Mouse (Mus musculus): ENCODE measurements around the gene Msi1. TPM values are rescaled to one million over a fixed set of nuclear protein-coding genes. Genes with fewer than 3 reads are reported as not detected.

Gene Msi1
- polyA plus RNA-seq, 1 experiment from 2014 or later: 66.3 TPM

DNA sequence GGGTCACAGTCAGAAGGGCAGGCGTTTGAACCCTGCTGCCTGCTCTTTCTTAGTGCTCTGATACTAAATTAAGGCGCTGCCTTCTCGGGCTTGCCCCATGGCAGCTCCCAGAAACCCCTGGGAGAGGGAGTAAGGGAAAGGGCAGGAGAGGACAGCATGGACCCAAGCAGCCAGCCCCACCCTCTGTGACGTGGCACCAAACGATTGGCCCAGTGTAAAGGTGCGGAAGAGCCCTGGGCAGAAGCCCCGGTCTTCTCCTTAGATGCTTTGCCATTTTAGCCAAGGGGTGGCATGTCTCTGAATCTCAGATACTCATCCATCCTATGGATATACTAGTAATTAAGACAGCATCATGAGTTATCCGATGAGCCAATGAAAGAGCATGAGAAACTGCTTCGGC is 21.3 kb upstream of the Msi1 start:
- Histone ChIP-seq H3K9me3 (no peaks in the 10 kb centered on the region), H3K27ac (no peak overlapping the region), H3K36me3 (replicated peaks) (no peaks in the 10 kb centered on the region), H3K27me3 (replicated peaks) (no peaks in the 10 kb centered on the region), H3K4me3 (no peak overlapping the region), H3K4me2 (no peak overlapping the region), H3K4me1 (peaks cover 22% of the 10 kb centered on the region), H3K9ac (no peak overlapping the region)
- no peak for ATAC-seq (replicated peaks)
- WGBS: 44% methylated on average over 9 of the region's 9 CpGs

GRCm38 (mm10) chr5:115415111-115416085 is 14.0 kb upstream of the Msi1 start:
- Histone ChIP-seq H3K27ac (peak overlapping the region; percentile 45; the same call in 1 of the 2 replicates), H3K9ac (no peak overlapping the region)
- no peak for ATAC-seq (replicated peaks)

GRCm38 (mm10) chr5:115428831-115429358 is 504 bp upstream of the Msi1 start:
- H3K9me3 ChIP-seq: no peaks in the 10 kb centered on the region
- peaks cover 51% of the 10 kb centered on the region for H3K4me1 ChIP-seq
- H3K4me3 ChIP-seq: peak overlapping the region; percentile 100
- H3K27ac ChIP-seq: peak overlapping the region; percentile 99
- peak overlapping the region; percentile 91 for H3K4me2 ChIP-seq
- no peaks in the 10 kb centered on the region for H3K27me3 ChIP-seq (replicated peaks)
- ATAC-seq (replicated peaks): no peak
- H3K36me3 ChIP-seq (replicated peaks): no peaks in the 10 kb centered on the region
- 2% methylated on average over 20 of the region's 20 CpGs for WGBS
- H3K9ac ChIP-seq: peak overlapping the region; percentile 100

More at GRCm38 (mm10) chr5:115415111-115416085, 14.0 kb upstream of the Msi1 start:
- H3K36me3 ChIP-seq (replicated peaks): no peaks in the 10 kb centered on the region
- no peaks in the 10 kb centered on the region for H3K4me1 ChIP-seq
- H3K27me3 ChIP-seq (replicated peaks): no peaks in the 10 kb centered on the region
- peak overlapping the region; percentile 29 for H3K4me2 ChIP-seq
- WGBS: 50% methylated on average over 24 of the region's 24 CpGs
- H3K9me3 ChIP-seq: no peaks in the 10 kb centered on the region
- peak overlapping the region; percentile 15 for H3K4me3 ChIP-seq

GRCm38 (mm10) chr5:115430187-115430960 is 975 bp downstream of the Msi1 start:
- H3K4me2 ChIP-seq: peak overlapping the region; percentile 91
- H3K9me3 ChIP-seq: no peaks in the 10 kb centered on the region
- no peak for ATAC-seq (replicated peaks)
- H3K27me3 ChIP-seq (replicated peaks): no peaks in the 10 kb centered on the region
- H3K27ac ChIP-seq: peak overlapping the region; percentile 99
- H3K36me3 ChIP-seq (replicated peaks): no peaks in the 10 kb centered on the region
- H3K9ac ChIP-seq: peak overlapping the region; percentile 100
- peak overlapping the region; percentile 100 for H3K4me3 ChIP-seq
- peaks cover 66% of the 10 kb centered on the region for H3K4me1 ChIP-seq
- under 1% methylated on average over 54 of the region's 73 CpGs for WGBS

DNA sequence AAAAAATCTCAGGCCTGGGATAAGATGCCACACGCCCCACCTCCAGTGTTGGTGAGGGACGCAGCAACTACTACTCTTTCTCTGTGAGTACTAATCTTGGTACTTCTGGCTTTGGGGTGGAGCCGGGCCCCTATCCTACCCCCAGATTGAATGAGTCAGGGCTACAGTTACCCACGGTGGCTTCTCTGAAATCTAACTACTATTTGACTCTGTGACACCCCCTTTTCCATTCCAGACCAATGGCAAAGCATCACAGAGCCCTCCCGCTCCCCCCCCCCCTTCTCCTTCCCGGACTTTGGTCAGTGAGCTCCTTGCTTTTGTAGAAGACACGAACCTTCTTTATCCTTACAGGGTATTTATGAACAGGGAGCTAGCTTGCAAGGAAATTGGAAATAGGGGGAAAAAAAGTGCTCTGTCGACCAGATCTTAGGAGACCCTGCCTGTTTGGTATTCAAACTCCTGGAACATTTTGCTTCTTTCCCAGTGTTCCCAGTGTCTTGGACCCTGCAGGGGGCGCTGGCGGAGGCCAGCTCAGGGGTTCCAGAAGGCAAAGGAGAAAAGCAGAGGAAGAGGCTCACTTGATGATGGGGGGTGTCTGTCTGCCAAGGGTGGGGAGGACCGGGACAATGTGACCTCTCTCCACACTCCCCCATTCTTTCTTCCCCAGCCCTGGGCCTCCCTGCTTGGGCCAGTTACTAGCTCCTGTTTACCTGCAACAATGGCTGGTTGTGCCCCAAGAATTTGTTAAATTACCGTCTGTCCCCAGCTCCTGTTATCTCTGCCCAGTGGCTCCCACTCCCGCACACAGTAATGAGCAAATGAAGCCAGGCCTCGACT is 1.9 kb downstream of the Msi1 start:
- H3K4me2 ChIP-seq: peak overlapping the region; percentile 91
- peaks cover 75% of the 10 kb centered on the region for H3K4me1 ChIP-seq
- no peaks in the 10 kb centered on the region for H3K36me3 ChIP-seq (replicated peaks)
- WGBS: 3% methylated on average over 13 of the region's 14 CpGs
- no peaks in the 10 kb centered on the region for H3K27me3 ChIP-seq (replicated peaks)
- peak overlapping the region; percentile 99 for H3K27ac ChIP-seq
- H3K4me3 ChIP-seq: peak overlapping the region; percentile 100
- ATAC-seq (replicated peaks): no peak
- peak overlapping the region; percentile 100 for H3K9ac ChIP-seq
- H3K9me3 ChIP-seq: no peaks in the 10 kb centered on the region

- no peaks in the 10 kb centered on the region for H3K9me3 ChIP-seq
- no peaks in the 10 kb centered on the region for H3K36me3 ChIP-seq (replicated peaks)
- H3K4me3 ChIP-seq: peak overlapping the region; percentile 100
- no peak for ATAC-seq (replicated peaks)
- 9% methylated on average over 7 of the region's 7 CpGs for WGBS
- no peaks in the 10 kb centered on the region for H3K27me3 ChIP-seq (replicated peaks)
- H3K27ac ChIP-seq: peak overlapping the region; percentile 99
- H3K4me1 ChIP-seq: peaks cover 81% of the 10 kb centered on the region
- peak overlapping the region; percentile 91 for H3K4me2 ChIP-seq
- peak overlapping the region; percentile 100 for H3K9ac ChIP-seq
Observed at GRCm38 (mm10) chr5:115431898-115432259, 2.5 kb downstream of the Msi1 start.

GRCm38 (mm10) chr5:115432395-115432794 is 3.0 kb downstream of the Msi1 start:
- Histone ChIP-seq H3K27me3 (replicated peaks) (no peaks in the 10 kb centered on the region), H3K4me1 (peaks cover 84% of the 10 kb centered on the region), H3K4me3 (peak overlapping the region; percentile 100), H3K4me2 (peak overlapping the region; percentile 91), H3K36me3 (replicated peaks) (no peaks in the 10 kb centered on the region), H3K9ac (peak overlapping the region; percentile 100), H3K27ac (peak overlapping the region; percentile 99), H3K9me3 (no peaks in the 10 kb centered on the region)
- 16% methylated on average over 11 of the region's 11 CpGs for WGBS
- no peak for ATAC-seq (replicated peaks)

DNA sequence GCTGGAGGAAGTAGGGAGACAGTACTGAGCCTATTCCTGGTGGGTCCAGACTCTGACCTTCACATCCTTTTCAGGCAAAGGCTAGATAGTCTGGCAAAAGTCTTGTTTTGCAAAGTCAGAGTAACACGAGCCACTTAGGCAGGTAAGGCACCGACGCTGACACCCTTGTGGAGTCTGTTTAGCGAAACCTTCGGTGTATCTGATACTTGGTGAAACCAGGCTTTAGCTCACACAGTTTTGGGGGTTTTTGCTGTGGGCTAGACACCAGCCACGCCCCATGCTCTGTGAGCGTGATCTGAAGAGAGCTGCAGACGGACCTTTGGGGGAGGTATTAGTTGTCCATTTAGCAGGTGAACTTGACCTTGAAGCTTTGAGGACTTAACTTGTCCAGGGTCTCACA is 3.8 kb downstream of the Msi1 start:
- Histone ChIP-seq H3K4me2 (peak overlapping the region; percentile 91), H3K27ac (peak overlapping the region; percentile 99), H3K4me3 (peak overlapping the region; percentile 100; the same call in 1 of the 2 replicates), H3K36me3 (replicated peaks) (no peaks in the 10 kb centered on the region), H3K27me3 (replicated peaks) (no peaks in the 10 kb centered on the region), H3K9ac (peak overlapping the region; percentile 100; the same call in 1 of the 2 replicates), H3K4me1 (peaks cover 85% of the 10 kb centered on the region), H3K9me3 (no peaks in the 10 kb centered on the region)
- 45% methylated on average over 8 of the region's 8 CpGs for WGBS
- ATAC-seq (replicated peaks): no peak

DNA sequence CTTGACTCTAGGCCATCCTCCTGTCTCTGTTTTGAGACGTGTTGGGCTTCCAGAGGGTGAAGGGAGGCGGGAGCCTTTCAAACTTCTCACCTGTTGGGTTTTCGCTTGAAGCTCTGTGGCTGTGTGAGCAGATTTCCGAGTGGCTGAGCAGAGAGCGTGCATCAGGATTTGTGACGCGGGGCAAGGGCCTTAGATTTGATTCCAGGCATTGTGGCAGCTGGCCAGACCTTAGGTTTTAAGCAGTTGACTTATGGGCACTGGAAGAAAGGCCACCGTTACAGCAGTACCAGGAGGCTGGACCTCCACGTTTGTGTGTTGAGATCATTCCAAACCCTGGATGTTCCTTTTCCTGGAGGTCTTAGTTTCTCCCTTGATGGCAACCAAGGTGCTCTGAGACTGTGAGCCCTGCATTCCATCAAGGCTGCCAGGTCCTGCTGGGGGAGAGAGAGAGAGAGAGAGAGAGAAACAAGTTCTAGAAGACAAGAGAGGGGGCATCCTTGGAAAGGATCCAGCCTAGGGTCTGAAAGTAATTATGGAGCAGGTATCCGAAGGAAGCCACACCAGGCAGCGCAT is 5.0 kb downstream of the Msi1 start:
- Histone ChIP-seq H3K9me3 (no peaks in the 10 kb centered on the region), H3K4me1 (peaks cover 87% of the 10 kb centered on the region), H3K36me3 (replicated peaks) (no peaks in the 10 kb centered on the region), H3K4me2 (peak overlapping the region; percentile 91), H3K27ac (peak overlapping the region; percentile 99), H3K9ac (peak overlapping the region; percentile 53; the same call in 1 of the 2 replicates), H3K4me3 (peak overlapping the region; percentile 9; the same call in 1 of the 2 replicates), H3K27me3 (replicated peaks) (no peaks in the 10 kb centered on the region)
- ATAC-seq (replicated peaks): no peak
- WGBS: 16% methylated on average over 11 of the region's 11 CpGs

DNA sequence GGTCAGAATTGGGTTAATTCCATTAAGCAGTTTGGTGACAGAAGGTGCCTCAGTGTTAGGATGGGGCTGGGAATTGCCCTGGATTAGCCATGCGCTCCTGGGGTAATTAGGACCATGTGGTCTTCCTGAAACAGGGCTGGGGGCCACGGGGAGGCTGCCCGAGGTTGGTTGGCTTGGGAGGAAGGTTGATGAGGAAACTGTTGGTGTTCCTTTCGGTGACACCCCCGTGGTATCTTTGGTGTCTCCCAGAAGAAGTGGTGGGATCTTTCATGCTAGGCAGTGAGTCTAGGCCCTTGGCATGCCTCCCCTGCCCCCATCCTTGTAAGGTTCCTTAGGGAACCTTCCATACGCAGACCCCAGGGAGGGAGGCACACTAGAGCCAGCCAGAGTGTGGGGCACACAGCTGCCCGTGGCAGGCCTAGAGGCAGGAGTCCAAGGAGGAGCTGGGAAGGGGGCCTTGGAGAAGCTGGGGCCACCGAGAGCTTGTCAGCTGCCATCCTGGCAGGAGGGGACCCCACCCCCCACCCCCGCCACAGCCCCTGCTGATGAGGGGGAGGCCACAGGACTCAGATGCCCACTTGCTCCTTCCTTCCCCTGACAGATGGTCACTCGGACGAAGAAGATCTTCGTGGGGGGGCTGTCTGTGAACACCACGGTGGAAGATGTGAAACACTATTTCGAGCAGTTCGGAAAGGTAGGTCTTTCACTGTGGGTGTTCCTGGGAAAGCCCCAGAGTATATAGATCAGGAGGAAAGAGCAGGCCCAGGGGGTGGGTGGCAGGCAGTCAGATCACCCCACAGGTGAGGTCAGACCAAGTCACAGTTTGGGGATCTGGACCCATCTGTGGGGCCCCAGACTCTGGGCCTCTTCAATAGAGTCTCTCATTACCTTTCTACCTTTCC is 5.7 kb downstream of the Msi1 start:
- no peak for ATAC-seq (replicated peaks)
- peak overlapping the region; percentile 91 for H3K4me2 ChIP-seq
- 6% methylated on average over 15 of the region's 15 CpGs for WGBS

More for the DNA sequence above, 5.7 kb downstream of the Msi1 start:
- peak overlapping the region; percentile 53 for H3K9ac ChIP-seq
- peak overlapping the region; percentile 31; the same call in 1 of the 2 replicates for H3K4me3 ChIP-seq
- no peaks in the 10 kb centered on the region for H3K9me3 ChIP-seq
- no peaks in the 10 kb centered on the region for H3K27me3 ChIP-seq (replicated peaks)
- H3K27ac ChIP-seq: peak overlapping the region; percentile 99
- H3K4me1 ChIP-seq: peaks cover 90% of the 10 kb centered on the region
- no peaks in the 10 kb centered on the region for H3K36me3 ChIP-seq (replicated peaks)

All from midbrain, embryonic 15.5 days (tissue).